Mouse (Mus musculus) neural tube, embryonic 11.5 days (tissue): Measurements from ENCODE around the gene Tubg1. TPM values are rescaled to one million over a fixed set of nuclear protein-coding genes. Genes with fewer than 3 reads are reported as not detected.

ENCODE experiments used
- ATAC-seq: fragments of 200-750 bp; cut with Nextera tagmentation; 2 replicates; pipeline ENCODE4 v1.8.0; 2017; ENCODE audit warnings: moderate number of reproducible peaks, mild to moderate bottlenecking, moderate TSS enrichment, moderate library complexity; ENCODE audit not compliant: insufficient read depth, low FRiP score, low TSS enrichment
- DNase-seq: peaks from one replicate; pipeline ENCODE4 v3.0.0-alpha.2; 2015; ENCODE audit warnings: low spot score
- H3K27ac ChIP-seq: fragments of 300-500 bp; sonication (generic); 2 replicates; pipeline ENCODE4 v1.5.1; 2014; ENCODE audit warnings: low read depth, mild to moderate bottlenecking, low read length
- H3K27me3 ChIP-seq: fragments of 300-500 bp; sonication (generic); 2 replicates; pipeline ENCODE4 v1.6.1; 2014; ENCODE audit warnings: mild to moderate bottlenecking, low read length, mixed read lengths; ENCODE audit not compliant: control insufficient read depth, insufficient read depth
- H3K36me3 ChIP-seq: fragments of 300-500 bp; sonication (generic); 2 replicates; pipeline ENCODE4 v1.6.1; 2014; ENCODE audit warnings: mild to moderate bottlenecking, low read length, moderate library complexity, mixed read lengths; ENCODE audit not compliant: control insufficient read depth, insufficient read depth
- H3K4me1 ChIP-seq: fragments of 300-500 bp; sonication (generic); 2 replicates; pipeline ENCODE4 v1.6.1; 2014; ENCODE audit warnings: low read length, mixed read lengths; ENCODE audit not compliant: control insufficient read depth, insufficient read depth
- H3K4me2 ChIP-seq: fragments of 300-500 bp; sonication (generic); 2 replicates; pipeline ENCODE4 v1.6.1; 2014; ENCODE audit warnings: low read depth, mild to moderate bottlenecking, moderate library complexity
- H3K4me3 ChIP-seq: fragments of 300-500 bp; sonication (generic); 2 replicates; pipeline ENCODE4 v1.5.1; 2014; ENCODE audit warnings: low read depth, low read length
- H3K9ac ChIP-seq: fragments of 300-500 bp; sonication (generic); 2 replicates; pipeline ENCODE4 v1.6.1; 2014; ENCODE audit warnings: mild to moderate bottlenecking, low read length
- H3K9me3 ChIP-seq: fragments of 300-500 bp; sonication (generic); 2 replicates; pipeline ENCODE4 v1.6.1; 2016; ENCODE audit warnings: low read length; ENCODE audit not compliant: control insufficient read depth
- WGBS: fragments of 180-500 bp; shearing (Covaris S2); extraction: QIAGEN DNeasy Blood & Tissue Kit; methylation state at CpG from one replicate; pipeline ENCODE4 v1.1.7; 2014; 5-methylcytosine and 5-hydroxymethylcytosine counted together
- polyA plus RNA-seq: library from polyadenylated mRNA; unstranded; fragments of >200 nt; fragmentation: Nextera tagmentation; extraction: Ambion mirVana; gene quantifications from 2 replicates; pipeline ENCODE4 v1.2.1, GENCODE M21; 2014

Gene Tubg1
- polyA plus RNA-seq, 1 experiment from 2014 or later, result 116 TPM

GRCm38 (mm10) chr11:101128996-101129577 lies 9.3 kb downstream of the Tubg1 start:
- ATAC-seq, result no peak
- no peaks in the 10 kb centered on the region for H3K9me3 ChIP-seq
- no peak overlapping the region for H3K9ac ChIP-seq
- no peaks in the 10 kb centered on the region for H3K4me1 ChIP-seq
- no peak overlapping the region for H3K27ac ChIP-seq
- H3K27me3 ChIP-seq, result no peaks in the 10 kb centered on the region
- no peak for DNase-seq
- 87% methylated on average over 11 of the region's 11 CpGs for WGBS
- no peak overlapping the region for H3K4me2 ChIP-seq
- no peak overlapping the region for H3K4me3 ChIP-seq
- peaks cover 17% of the 10 kb centered on the region for H3K36me3 ChIP-seq

GRCm38 (mm10) chr11:101130056-101130756 lies 10.5 kb downstream of the Tubg1 start:
- H3K27me3 ChIP-seq, result no peaks in the 10 kb centered on the region
- H3K4me1 ChIP-seq, result no peaks in the 10 kb centered on the region
- H3K9me3 ChIP-seq, result no peaks in the 10 kb centered on the region
- H3K36me3 ChIP-seq, result peaks cover 14% of the 10 kb centered on the region
- no peak overlapping the region for H3K9ac ChIP-seq
- ATAC-seq (no peak), DNase-seq (no peak)
- H3K27ac ChIP-seq, result no peak overlapping the region
- H3K4me3 ChIP-seq, result no peak overlapping the region
- 48% methylated on average over 18 of the region's 18 CpGs for WGBS
- H3K4me2 ChIP-seq, result no peak overlapping the region

DNA sequence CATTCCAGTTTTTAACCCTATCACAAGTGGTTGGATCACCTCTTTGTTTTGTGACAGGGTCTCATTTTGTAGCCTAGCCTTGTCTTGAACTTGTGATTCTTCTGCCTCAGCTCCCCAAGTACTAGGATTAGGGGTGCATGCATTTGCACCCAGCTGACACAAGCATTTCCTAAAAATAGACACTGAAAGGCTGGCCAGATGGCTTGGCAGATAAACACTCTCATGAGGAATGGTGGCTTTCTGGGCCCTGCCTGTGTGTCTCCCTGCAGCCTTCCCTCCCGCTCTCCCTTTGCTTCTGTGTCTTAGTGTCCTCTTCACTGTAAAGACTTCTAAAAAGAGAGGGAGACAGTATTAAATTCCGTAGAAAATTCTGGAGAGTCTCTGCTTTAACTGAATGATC lies 11.4 kb downstream of the Tubg1 start:
- ATAC-seq, result no peak

GRCm38 (mm10) chr11:101131701-101132100 lies 12.0 kb downstream of the Tubg1 start:
- Histone ChIP-seq H3K9me3 (no peaks in the 10 kb centered on the region), H3K27me3 (no peaks in the 10 kb centered on the region), H3K9ac (no peak overlapping the region), H3K36me3 (peaks cover under 1% of the 10 kb centered on the region), H3K27ac (no peak overlapping the region), H3K4me3 (no peak overlapping the region), H3K4me1 (no peaks in the 10 kb centered on the region), H3K4me2 (no peak overlapping the region)
- no peak for ATAC-seq
- WGBS, result 92% methylated on average over 6 of the region's 6 CpGs
- DNase-seq, result no peak

More for the DNA sequence above, 11.4 kb downstream of the Tubg1 start:
- Histone ChIP-seq H3K9me3 (no peaks in the 10 kb centered on the region), H3K27ac (no peak overlapping the region), H3K27me3 (no peaks in the 10 kb centered on the region), H3K36me3 (peaks cover 6% of the 10 kb centered on the region), H3K4me2 (no peak overlapping the region), H3K4me3 (no peak overlapping the region), H3K9ac (no peak overlapping the region), H3K4me1 (no peaks in the 10 kb centered on the region)
- WGBS, result 93% methylated on average over 2 of the region's 2 CpGs
- no peak for DNase-seq

DNA sequence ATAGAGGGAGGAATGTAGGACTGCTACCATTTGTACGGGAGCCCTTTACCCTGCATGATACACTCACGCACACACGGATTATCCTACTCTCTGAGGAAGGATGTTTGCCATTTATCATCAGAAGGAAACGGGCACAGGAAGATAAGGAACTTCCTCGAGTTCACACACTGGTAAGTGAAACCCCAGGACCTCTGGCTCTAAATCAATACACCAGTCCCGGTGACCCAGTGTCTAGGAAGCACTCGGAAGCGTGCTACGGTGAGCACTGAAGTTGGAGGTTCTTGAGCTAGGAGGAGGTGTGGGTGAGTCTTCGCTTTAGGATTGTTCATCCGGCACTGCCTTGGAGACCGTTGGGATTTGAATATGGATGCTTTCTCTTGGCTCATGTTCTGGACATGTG lies 13.3 kb downstream of the Tubg1 start:
- Histone ChIP-seq H3K4me1 (no peaks in the 10 kb centered on the region), H3K27me3 (no peaks in the 10 kb centered on the region), H3K9ac (no peak overlapping the region), H3K36me3 (no peaks in the 10 kb centered on the region), H3K27ac (no peak overlapping the region), H3K9me3 (no peaks in the 10 kb centered on the region), H3K4me3 (no peak overlapping the region), H3K4me2 (no peak overlapping the region)
- WGBS, result 83% methylated on average over 12 of the region's 12 CpGs
- no peak for DNase-seq
- ATAC-seq, result no peak

- Histone ChIP-seq H3K4me2 (no peak overlapping the region), H3K9ac (no peak overlapping the region), H3K27me3 (no peaks in the 10 kb centered on the region), H3K9me3 (no peaks in the 10 kb centered on the region), H3K4me3 (no peak overlapping the region), H3K36me3 (no peaks in the 10 kb centered on the region), H3K27ac (no peak overlapping the region), H3K4me1 (no peaks in the 10 kb centered on the region)
- ATAC-seq, result no peak
- WGBS, result 86% methylated on average over 13 of the region's 13 CpGs
- no peak for DNase-seq
Measured at GRCm38 (mm10) chr11:101134217-101134865, 14.6 kb downstream of the Tubg1 start.

GRCm38 (mm10) chr11:101137000-101137399 lies 17.3 kb downstream of the Tubg1 start:
- H3K36me3 ChIP-seq, result no peaks in the 10 kb centered on the region
- no peak overlapping the region for H3K27ac ChIP-seq
- H3K9ac ChIP-seq, result no peak overlapping the region
- no peak overlapping the region for H3K4me3 ChIP-seq
- DNase-seq, result no peak
- H3K27me3 ChIP-seq, result no peaks in the 10 kb centered on the region
- H3K4me2 ChIP-seq, result no peak overlapping the region
- no peaks in the 10 kb centered on the region for H3K9me3 ChIP-seq
- WGBS, result 80% methylated on average over 7 of the region's 7 CpGs
- H3K4me1 ChIP-seq, result no peaks in the 10 kb centered on the region
- ATAC-seq, result no peak

DNA sequence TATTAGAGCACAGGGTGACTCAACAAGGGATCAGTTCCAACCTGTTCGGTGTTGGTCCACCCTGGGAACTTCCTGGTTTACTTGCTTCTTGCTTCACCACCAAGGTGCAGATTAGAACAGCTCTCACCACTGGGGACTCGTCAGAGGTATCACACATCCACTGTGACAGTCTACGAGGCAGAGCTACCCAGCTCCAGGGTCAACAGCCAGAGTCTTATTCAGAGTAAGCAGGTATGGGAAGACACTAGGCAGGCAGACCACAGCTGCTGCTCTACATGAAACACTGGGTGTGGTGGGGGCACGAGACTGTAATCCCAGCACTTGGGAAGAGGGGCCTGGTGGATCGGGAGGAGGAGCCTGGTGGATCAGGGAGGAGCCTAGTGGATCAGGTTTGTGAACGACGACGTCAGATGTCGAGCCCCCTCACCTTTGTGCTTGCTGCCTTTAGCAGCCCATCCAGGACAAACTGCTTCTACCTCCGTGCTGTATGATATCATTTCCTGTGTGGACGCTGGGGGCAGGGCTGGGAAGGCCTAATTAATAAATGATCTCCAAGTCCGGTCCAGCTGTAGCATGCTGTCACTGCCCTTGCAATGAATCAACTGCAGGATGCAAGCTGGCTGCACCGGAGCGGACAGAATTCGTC lies 18.9 kb downstream of the Tubg1 start:
- DNase-seq, result peak; percentile 74
- 0 out of 2 replicates have a peak, but pooled peaks cover 4% of the 10 kb centered on the region for H3K4me1 ChIP-seq
- 19% methylated on average over 15 of the region's 15 CpGs for WGBS
- H3K4me2 ChIP-seq, result no peak overlapping the region
- H3K27me3 ChIP-seq, result no peaks in the 10 kb centered on the region
- no peak overlapping the region for H3K9ac ChIP-seq
- no peak for ATAC-seq
- no peaks in the 10 kb centered on the region for H3K9me3 ChIP-seq
- no peaks in the 10 kb centered on the region for H3K36me3 ChIP-seq
- H3K4me3 ChIP-seq, result no peak overlapping the region
- 0 out of 2 replicates have a peak overlapping the region, but pooled peaks have one; percentile 45 for H3K27ac ChIP-seq
